Mouse (Mus musculus) forebrain, embryonic 11.5 days (tissue): ENCODE results near the gene Tbc1d2b. TPM values are rescaled to one million over a fixed set of nuclear protein-coding genes. Genes with fewer than 3 reads are reported as not detected.

Experiments used
- ATAC-seq: fragments of 200-750 bp; cut with Nextera tagmentation; replicated peaks from 2 replicates; pipeline ENCODE4 v1.8.0; 2017; ENCODE audit warnings: moderate TSS enrichment; ENCODE audit not compliant: low FRiP score
- DNase-seq: peaks from one replicate; pipeline ENCODE4 v3.0.0-alpha.2; 2017; ENCODE audit warnings: low spot score
- H3K27ac ChIP-seq: fragments of 300-500 bp; sonication (generic); 2 replicates; pipeline ENCODE4 v1.5.1; 2014; ENCODE audit warnings: low read depth, low read length
- H3K27me3 ChIP-seq: fragments of 300-500 bp; sonication (generic); 2 replicates; pipeline ENCODE4 v1.6.1; 2014; ENCODE audit warnings: mild to moderate bottlenecking, low read length, mixed read lengths; ENCODE audit not compliant: control insufficient read depth, insufficient read depth
- H3K36me3 ChIP-seq: fragments of 300-500 bp; sonication (generic); 2 replicates; pipeline ENCODE4 v1.6.1; 2014; ENCODE audit warnings: mild to moderate bottlenecking, low read length, moderate library complexity, mixed read lengths; ENCODE audit not compliant: control insufficient read depth, insufficient read depth
- H3K4me1 ChIP-seq: fragments of 300-500 bp; sonication (generic); replicated peaks from 2 replicates; pipeline ENCODE4 v1.6.1; 2014; ENCODE audit warnings: low read length, mixed read lengths; ENCODE audit not compliant: control insufficient read depth, insufficient read depth
- H3K4me2 ChIP-seq: fragments of 300-500 bp; sonication (generic); 2 replicates; pipeline ENCODE4 v1.6.1; 2014; ENCODE audit warnings: low read depth, mild to moderate bottlenecking, low read length, moderate library complexity, mixed read lengths; ENCODE audit not compliant: severe bottlenecking
- H3K4me3 ChIP-seq: fragments of 300-500 bp; sonication (generic); 2 replicates; pipeline ENCODE4 v1.5.1; 2014; ENCODE audit warnings: low read depth, low read length
- H3K9ac ChIP-seq: fragments of 300-500 bp; sonication (generic); 2 replicates; pipeline ENCODE4 v1.6.1; 2014; ENCODE audit warnings: low read length
- H3K9me3 ChIP-seq: fragments of 300-500 bp; sonication (generic); 2 replicates; pipeline ENCODE4 v1.6.1; 2016; ENCODE audit warnings: low read length, mixed read lengths; ENCODE audit not compliant: control insufficient read depth
- WGBS: fragments of 180-500 bp; shearing (Covaris S2); extraction: QIAGEN DNeasy Blood & Tissue Kit; methylation state at CpG from one replicate; pipeline ENCODE4 v1.1.7; 2014; 5-methylcytosine and 5-hydroxymethylcytosine counted together
- polyA plus RNA-seq: library from polyadenylated mRNA; unstranded; fragments of >200 nt; fragmentation: Nextera tagmentation; extraction: Ambion mirVana; gene quantifications from 2 replicates; pipeline ENCODE4 v1.2.1, GENCODE M21; 2014

Tbc1d2b gene
- 11.6 TPM in 2 replicates for polyA plus RNA-seq

DNA sequence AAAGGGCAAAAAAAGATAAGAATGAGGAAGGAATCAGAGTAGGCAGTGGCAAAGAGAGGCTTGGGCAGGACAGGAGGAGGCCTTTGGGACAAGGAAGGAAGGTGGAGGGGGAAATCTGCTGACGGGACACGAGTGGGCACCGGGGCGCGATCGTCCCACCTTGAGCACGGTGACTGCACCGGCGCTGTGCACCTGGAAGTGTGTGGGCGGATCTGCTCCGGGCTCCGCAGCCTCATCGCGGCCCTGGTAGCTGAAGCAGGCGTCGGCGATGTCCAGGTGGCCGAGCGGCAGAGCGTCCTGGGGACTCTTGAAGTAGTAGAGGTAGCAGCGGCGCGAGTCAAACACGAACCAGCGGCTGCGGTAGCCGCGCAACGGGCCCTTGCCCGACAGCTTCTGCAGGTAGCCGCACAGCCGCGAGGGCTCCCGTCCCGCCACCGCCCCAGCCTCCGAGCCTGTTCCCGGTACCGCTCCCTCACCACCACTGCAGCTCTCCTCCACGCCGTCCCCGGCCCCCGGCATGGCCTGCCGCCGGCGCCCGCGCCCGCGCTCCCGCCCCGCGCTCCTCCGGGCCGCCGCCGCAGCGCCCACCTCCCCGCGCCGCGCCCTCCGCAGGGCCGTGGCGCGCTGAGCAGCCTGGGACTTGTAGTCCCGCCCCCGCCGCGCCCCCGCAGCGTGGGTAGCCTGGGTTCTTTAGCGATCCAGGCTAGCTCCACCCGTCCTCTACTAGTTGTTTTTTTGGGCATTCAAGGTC, at the start of gene Tbc1d2b:
Gene Tbc1d2b, minus strand, starts transcription at position 612 of the 751 bp plus-strand sequence.
- peak; percentile 93 for ATAC-seq
- peak; percentile 83 for DNase-seq
- H3K27ac ChIP-seq: no peak within 1 kb of the TSS

DNA sequence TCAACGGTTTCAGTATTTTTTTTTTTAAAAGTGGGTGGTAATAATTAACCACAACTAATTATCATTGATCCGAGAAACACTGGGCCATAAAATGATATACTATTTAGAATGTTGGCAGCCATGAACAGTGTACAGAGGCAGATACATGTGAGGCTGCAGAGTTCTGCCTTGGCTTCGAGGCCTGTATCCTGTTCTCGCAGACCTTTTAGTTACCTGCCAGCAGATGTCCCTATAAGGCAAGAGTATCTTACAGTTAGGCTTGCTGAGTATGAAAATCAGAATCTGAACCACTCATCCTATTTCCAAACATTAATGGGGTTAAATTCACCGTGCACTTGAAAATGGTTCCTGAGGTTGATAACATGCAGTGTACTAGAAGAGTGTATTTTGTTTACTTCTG, 45.7 kb upstream of the Tbc1d2b start:
- H3K4me3 ChIP-seq: no peak overlapping the region
- ATAC-seq (no peak), DNase-seq (no peak)
- no peaks in the 10 kb centered on the region for H3K9me3 ChIP-seq
- whole genome bisulfite sequencing: 78% methylated on average over 5 of the region's 5 CpGs
- H3K4me1 ChIP-seq: no peaks in the 10 kb centered on the region
- H3K36me3 ChIP-seq: no peaks in the 10 kb centered on the region
- no peak overlapping the region for H3K27ac ChIP-seq
- no peak overlapping the region for H3K4me2 ChIP-seq
- no peak overlapping the region for H3K9ac ChIP-seq
- no peaks in the 10 kb centered on the region for H3K27me3 ChIP-seq

More for the DNA sequence above, at the start of gene Tbc1d2b:
- H3K4me2 ChIP-seq: peak within 1 kb of the TSS; percentile 77
- 1% methylated on average over 73 of the region's 74 CpGs for WGBS
- H3K4me1 ChIP-seq: peaks cover 4% of the 10 kb centered on the region; the same call in 1 of the 2 replicates
- H3K9me3 ChIP-seq: no peaks in the 10 kb centered on the region
- peak within 1 kb of the TSS; percentile 75 for H3K4me3 ChIP-seq
- H3K36me3 ChIP-seq: no peaks in the 10 kb centered on the region
- H3K27me3 ChIP-seq: no peaks in the 10 kb centered on the region
- peak within 1 kb of the TSS; percentile 79 for H3K9ac ChIP-seq

- no peak for DNase-seq
- WGBS: 90% methylated on average over 11 of the region's 11 CpGs
- no peak overlapping the region for H3K4me3 ChIP-seq
- no peak overlapping the region for H3K9ac ChIP-seq
- H3K4me1 ChIP-seq: no peaks in the 10 kb centered on the region
- no peaks in the 10 kb centered on the region for H3K9me3 ChIP-seq
- H3K27ac ChIP-seq: no peak overlapping the region
- H3K4me2 ChIP-seq: no peak overlapping the region
- no peak for ATAC-seq
- H3K36me3 ChIP-seq: no peaks in the 10 kb centered on the region
- H3K27me3 ChIP-seq: no peaks in the 10 kb centered on the region
These were observed 45.1 kb upstream of the Tbc1d2b start for GRCm38 (mm10) chr9:90315662-90316061.

DNA sequence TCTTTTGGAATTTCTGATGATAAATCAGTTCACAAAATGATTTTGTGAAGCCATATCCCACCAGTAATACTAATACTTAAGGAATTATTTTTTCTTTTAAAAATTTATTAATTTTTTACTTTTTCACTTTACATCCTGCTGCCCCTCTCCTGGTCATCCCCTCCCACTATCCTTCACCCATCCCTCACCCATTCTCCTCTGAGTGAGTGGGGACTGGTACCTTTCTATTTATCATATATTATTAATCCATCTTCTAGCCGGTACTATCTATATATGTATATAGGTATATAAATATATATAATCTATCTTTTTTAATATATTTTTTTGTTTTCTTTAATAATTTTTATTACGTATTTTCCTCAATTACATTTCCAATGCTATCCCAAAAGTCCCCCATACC, 33.6 kb upstream of the Tbc1d2b start:
- Histone ChIP-seq H3K36me3 (no peaks in the 10 kb centered on the region), H3K9me3 (no peaks in the 10 kb centered on the region), H3K9ac (no peak overlapping the region), H3K4me3 (no peak overlapping the region), H3K27ac (no peak overlapping the region), H3K4me1 (no peaks in the 10 kb centered on the region), H3K4me2 (no peak overlapping the region), H3K27me3 (no peaks in the 10 kb centered on the region)
- 92% methylated on average over 2 of the region's 2 CpGs for WGBS
- DNase-seq (no peak), ATAC-seq (no peak)

GRCm38 (mm10) chr9:90303101-90303835, 32.7 kb upstream of the Tbc1d2b start:
- H3K36me3 ChIP-seq: no peaks in the 10 kb centered on the region
- H3K9ac ChIP-seq: no peak overlapping the region
- 80% methylated on average over 2 of the region's 2 CpGs for WGBS
- no peak overlapping the region for H3K4me3 ChIP-seq
- no peaks in the 10 kb centered on the region for H3K9me3 ChIP-seq
- H3K4me2 ChIP-seq: no peak overlapping the region
- H3K27me3 ChIP-seq: no peaks in the 10 kb centered on the region
- no peak for DNase-seq
- H3K27ac ChIP-seq: no peak overlapping the region
- no peaks in the 10 kb centered on the region for H3K4me1 ChIP-seq
- ATAC-seq: no peak

GRCm38 (mm10) chr9:90302670-90303069, 32.1 kb upstream of the Tbc1d2b start:
- DNase-seq: no peak
- WGBS: 86% methylated on average over 4 of the region's 4 CpGs
- H3K36me3 ChIP-seq: no peaks in the 10 kb centered on the region
- H3K27me3 ChIP-seq: no peaks in the 10 kb centered on the region
- H3K4me3 ChIP-seq: no peak overlapping the region
- no peak overlapping the region for H3K9ac ChIP-seq
- no peak for ATAC-seq
- H3K4me2 ChIP-seq: no peak overlapping the region
- no peaks in the 10 kb centered on the region for H3K9me3 ChIP-seq
- H3K4me1 ChIP-seq: no peaks in the 10 kb centered on the region
- no peak overlapping the region for H3K27ac ChIP-seq

- Histone ChIP-seq H3K27ac (no peak overlapping the region), H3K4me2 (no peak overlapping the region), H3K27me3 (no peaks in the 10 kb centered on the region), H3K4me3 (no peak overlapping the region), H3K36me3 (no peaks in the 10 kb centered on the region), H3K9ac (no peak overlapping the region), H3K4me1 (no peaks in the 10 kb centered on the region), H3K9me3 (no peaks in the 10 kb centered on the region)
- WGBS: 83% methylated on average over 4 of the region's 4 CpGs
- DNase-seq (no peak), ATAC-seq (no peak)
These were observed 30.6 kb upstream of the Tbc1d2b start for GRCm38 (mm10) chr9:90301081-90301688.

DNA sequence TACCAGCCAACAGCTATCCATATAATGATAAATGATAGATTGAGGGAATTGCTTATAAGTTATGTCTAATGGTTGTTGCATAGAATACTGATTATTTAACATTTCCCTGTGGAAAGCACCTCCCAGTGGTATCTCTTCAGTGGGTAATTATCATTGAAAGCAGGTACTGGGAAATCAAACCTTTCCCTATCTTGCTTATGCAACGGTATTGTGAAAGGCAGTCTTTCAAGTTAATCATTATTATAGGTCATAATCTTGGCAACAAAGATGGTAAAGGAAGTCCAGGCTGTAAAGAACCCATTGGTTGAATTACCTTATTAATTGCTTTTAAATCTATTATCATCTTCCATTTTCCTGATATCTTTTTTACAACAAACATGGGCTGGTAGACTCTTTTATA, 27.0 kb upstream of the Tbc1d2b start:
- Histone ChIP-seq H3K27me3 (no peaks in the 10 kb centered on the region), H3K4me2 (no peak overlapping the region), H3K9me3 (no peaks in the 10 kb centered on the region), H3K36me3 (no peaks in the 10 kb centered on the region), H3K27ac (no peak overlapping the region), H3K4me3 (no peak overlapping the region), H3K4me1 (no peaks in the 10 kb centered on the region), H3K9ac (no peak overlapping the region)
- no peak for DNase-seq
- 86% methylated on average over 1 of the region's 1 CpGs for WGBS
- ATAC-seq: no peak
